Mouse (Mus musculus) forebrain, embryonic 11.5 days (tissue): ENCODE results near the gene Elovl2. TPM values are rescaled to one million over a fixed set of nuclear protein-coding genes. Genes with fewer than 3 reads are reported as not detected.
"Not testable (repeated sequence)": the region's sequence is repeated elsewhere in the genome, so short reads cannot be mapped to it uniquely, and the experiment has no call there.

ENCODE experiments used
- ATAC-seq: fragments of 200-750 bp; cut with Nextera tagmentation; replicated peaks from 2 replicates; pipeline ENCODE4 v1.8.0; 2017; ENCODE audit warnings: moderate TSS enrichment; ENCODE audit not compliant: low FRiP score
- DNase-seq: peaks from one replicate; pipeline ENCODE4 v3.0.0-alpha.2; 2017; ENCODE audit warnings: low spot score
- H3K27ac ChIP-seq: fragments of 300-500 bp; sonication (generic); 2 replicates; pipeline ENCODE4 v1.5.1; 2014; ENCODE audit warnings: low read depth, low read length
- H3K27me3 ChIP-seq: fragments of 300-500 bp; sonication (generic); 2 replicates; pipeline ENCODE4 v1.6.1; 2014; ENCODE audit warnings: mild to moderate bottlenecking, low read length, mixed read lengths; ENCODE audit not compliant: control insufficient read depth, insufficient read depth
- H3K36me3 ChIP-seq: fragments of 300-500 bp; sonication (generic); 2 replicates; pipeline ENCODE4 v1.6.1; 2014; ENCODE audit warnings: mild to moderate bottlenecking, low read length, moderate library complexity, mixed read lengths; ENCODE audit not compliant: control insufficient read depth, insufficient read depth
- H3K4me1 ChIP-seq: fragments of 300-500 bp; sonication (generic); replicated peaks from 2 replicates; pipeline ENCODE4 v1.6.1; 2014; ENCODE audit warnings: low read length, mixed read lengths; ENCODE audit not compliant: control insufficient read depth, insufficient read depth
- H3K4me2 ChIP-seq: fragments of 300-500 bp; sonication (generic); 2 replicates; pipeline ENCODE4 v1.6.1; 2014; ENCODE audit warnings: low read depth, mild to moderate bottlenecking, low read length, moderate library complexity, mixed read lengths; ENCODE audit not compliant: severe bottlenecking
- H3K4me3 ChIP-seq: fragments of 300-500 bp; sonication (generic); 2 replicates; pipeline ENCODE4 v1.5.1; 2014; ENCODE audit warnings: low read depth, low read length
- H3K9ac ChIP-seq: fragments of 300-500 bp; sonication (generic); 2 replicates; pipeline ENCODE4 v1.6.1; 2014; ENCODE audit warnings: low read length
- H3K9me3 ChIP-seq: fragments of 300-500 bp; sonication (generic); 2 replicates; pipeline ENCODE4 v1.6.1; 2016; ENCODE audit warnings: low read length, mixed read lengths; ENCODE audit not compliant: control insufficient read depth
- WGBS: fragments of 180-500 bp; shearing (Covaris S2); extraction: QIAGEN DNeasy Blood & Tissue Kit; methylation state at CpG from one replicate; pipeline ENCODE4 v1.1.7; 2014; 5-methylcytosine and 5-hydroxymethylcytosine counted together
- polyA plus RNA-seq: library from polyadenylated mRNA; unstranded; fragments of >200 nt; fragmentation: Nextera tagmentation; extraction: Ambion mirVana; gene quantifications from 2 replicates; pipeline ENCODE4 v1.2.1, GENCODE M21; 2014

Elovl2 gene
- polyA plus RNA-seq, 1 experiment from 2014 or later = 52.8 TPM

- H3K9me3 ChIP-seq = no peaks in the 10 kb centered on the region
- no peak overlapping the region for H3K9ac ChIP-seq
- 76% methylated on average over 6 of the region's 6 CpGs for WGBS
- H3K27ac ChIP-seq = no peak overlapping the region
- H3K4me2 ChIP-seq = no peak overlapping the region
- H3K4me3 ChIP-seq = no peak overlapping the region
- ATAC-seq (no peak), DNase-seq (no peak)
- no peaks in the 10 kb centered on the region for H3K36me3 ChIP-seq
- no peaks in the 10 kb centered on the region for H3K4me1 ChIP-seq
- H3K27me3 ChIP-seq = no peaks in the 10 kb centered on the region
These were observed 31.9 kb upstream of the Elovl2 start for GRCm38 (mm10) chr13:41252141-41252540.

GRCm38 (mm10) chr13:41251667-41252066 is 31.5 kb upstream of the Elovl2 start:
- Histone ChIP-seq H3K4me1 (no peaks in the 10 kb centered on the region), H3K4me2 (no peak overlapping the region), H3K27ac (no peak overlapping the region), H3K4me3 (no peak overlapping the region), H3K36me3 (no peaks in the 10 kb centered on the region), H3K9me3 (no peaks in the 10 kb centered on the region), H3K9ac (no peak overlapping the region), H3K27me3 (no peaks in the 10 kb centered on the region)
- ATAC-seq = no peak
- 88% methylated on average over 5 of the region's 5 CpGs for WGBS
- DNase-seq = no peak

GRCm38 (mm10) chr13:41251232-41251631 is 31.0 kb upstream of the Elovl2 start:
- not testable (repeated sequence) for H3K4me3 ChIP-seq, H3K4me1 ChIP-seq, H3K27me3 ChIP-seq, H3K27ac ChIP-seq, H3K4me2 ChIP-seq, H3K36me3 ChIP-seq, ATAC-seq, H3K9me3 ChIP-seq, DNase-seq, H3K9ac ChIP-seq
- 94% methylated on average over 5 of the region's 5 CpGs for WGBS

- Histone ChIP-seq H3K4me3 (peak overlapping the region; percentile 70), H3K36me3 (no peaks in the 10 kb centered on the region), H3K27ac (peak overlapping the region; percentile 62; the same call in 1 of the 2 replicates), H3K4me2 (peak overlapping the region; percentile 86), H3K9ac (peak overlapping the region; percentile 77), H3K27me3 (no peaks in the 10 kb centered on the region), H3K9me3 (no peaks in the 10 kb centered on the region), H3K4me1 (no peaks in the 10 kb centered on the region)
- no peak for DNase-seq
- ATAC-seq = no peak
- WGBS = 2% methylated on average over 27 of the region's 27 CpGs
These were observed 30.2 kb upstream of the Elovl2 start for GRCm38 (mm10) chr13:41250318-41250981.

- peak; percentile 98 for DNase-seq
- no peaks in the 10 kb centered on the region for H3K36me3 ChIP-seq
- peak within 1 kb of the TSS; percentile 77 for H3K9ac ChIP-seq
- H3K4me2 ChIP-seq = peak within 1 kb of the TSS; percentile 86
- WGBS = under 1% methylated on average over 70 of the region's 78 CpGs
- peak; percentile 98 for ATAC-seq
- peak within 1 kb of the TSS; percentile 62 for H3K27ac ChIP-seq
- no peaks in the 10 kb centered on the region for H3K27me3 ChIP-seq
- no peaks in the 10 kb centered on the region for H3K4me1 ChIP-seq
- no peaks in the 10 kb centered on the region for H3K9me3 ChIP-seq
- H3K4me3 ChIP-seq = peak within 1 kb of the TSS; percentile 70
These were observed 29.5 kb upstream of the Elovl2 start, which contains the start of gene Smim13 for GRCm38 (mm10) chr13:41249538-41250317. Gene Smim13 (plus strand): TSS chr13:41249844.

- H3K9ac ChIP-seq = peak overlapping the region; percentile 58
- peak overlapping the region; percentile 70 for H3K4me3 ChIP-seq
- no peaks in the 10 kb centered on the region for H3K36me3 ChIP-seq
- H3K27me3 ChIP-seq = no peaks in the 10 kb centered on the region
- 49% methylated on average over 12 of the region's 12 CpGs for WGBS
- DNase-seq = no peak
- no peak overlapping the region for H3K27ac ChIP-seq
- ATAC-seq = peak; percentile 17; the same call in 1 of the 2 replicates
- no peaks in the 10 kb centered on the region for H3K4me1 ChIP-seq
- no peaks in the 10 kb centered on the region for H3K9me3 ChIP-seq
- H3K4me2 ChIP-seq = peak overlapping the region; percentile 67
These were observed 28.7 kb upstream of the Elovl2 start for GRCm38 (mm10) chr13:41248751-41249520.

GRCm38 (mm10) chr13:41244306-41244830 is 24.2 kb upstream of the Elovl2 start:
- 61% methylated on average over 6 of the region's 6 CpGs for WGBS
- Histone ChIP-seq H3K4me3 (no peak overlapping the region), H3K4me2 (no peak overlapping the region), H3K9ac (no peak overlapping the region), H3K4me1 (no peaks in the 10 kb centered on the region), H3K36me3 (no peaks in the 10 kb centered on the region), H3K27me3 (no peaks in the 10 kb centered on the region), H3K27ac (no peak overlapping the region), H3K9me3 (no peaks in the 10 kb centered on the region)
- no peak for ATAC-seq
- DNase-seq = no peak

- no peak overlapping the region for H3K4me2 ChIP-seq
- no peak overlapping the region for H3K27ac ChIP-seq
- H3K9ac ChIP-seq = no peak overlapping the region
- H3K27me3 ChIP-seq = no peaks in the 10 kb centered on the region
- no peaks in the 10 kb centered on the region for H3K4me1 ChIP-seq
- WGBS = 80% methylated on average over 2 of the region's 2 CpGs
- H3K36me3 ChIP-seq = no peaks in the 10 kb centered on the region
- H3K9me3 ChIP-seq = no peaks in the 10 kb centered on the region
- DNase-seq = no peak
- ATAC-seq = no peak
- no peak overlapping the region for H3K4me3 ChIP-seq
These were observed 21.4 kb upstream of the Elovl2 start for GRCm38 (mm10) chr13:41241557-41241956.
